Comparison of ENCODE assay signal across 8 mouse cellular contexts in genomic region chr14:20258185-20259113, GRCm38 (mm10). TPM values are rescaled to one million over a fixed set of nuclear protein-coding genes. Genes with fewer than 3 reads are reported as not detected.
DNase-seq lines count a peak whose midpoint lies in the region; ATAC-seq and TF ChIP-seq lines count a peak whose summit lies in the region.

No protein-coding gene starts in this region.

- 0 out of 4 replicates have a peak, but pooled peaks cover 0 to 3% of the 10 kb centered on the region in 2 experiments for H3K4me1 ChIP-seq in ES-E14 (ENCODE audit: control insufficient read depth in 2 of 2, insufficient read depth in 2 of 2, low read length in 2 of 2, poor library complexity in 1 of 2)
- H3K4me1 ChIP-seq in forebrain, embryonic 12.5 days = no peaks in the 10 kb centered on the region
- H3K4me1 ChIP-seq in hindbrain, embryonic 11.5 days (replicated peaks; ENCODE audit: control insufficient read depth, insufficient read depth, low read length) = no peaks in the 10 kb centered on the region

- ATAC-seq in forebrain, embryonic 12.5 days (ENCODE audit: low FRiP score) = peak; percentile 79
- peak; percentile 66; the same call in 1 of the 2 replicates for ATAC-seq in hindbrain, embryonic 11.5 days (ENCODE audit: low FRiP score)

- H3K9ac ChIP-seq in ES-E14 (ENCODE audit: insufficient read depth, low read depth, low read length, poor library complexity, severe bottlenecking) = no peak overlapping the region
- H3K9ac ChIP-seq in forebrain, embryonic 12.5 days = no peak overlapping the region
- no peak overlapping the region for H3K9ac ChIP-seq in hindbrain, embryonic 11.5 days (ENCODE audit: low read depth, low read length)

- H3K27ac ChIP-seq in ES-E14 (ENCODE audit: insufficient read depth, low read depth, low read length, poor library complexity, severe bottlenecking) = no peak overlapping the region
- no peak overlapping the region for H3K27ac ChIP-seq in forebrain, embryonic 12.5 days
- H3K27ac ChIP-seq in hindbrain, embryonic 11.5 days (ENCODE audit: low read depth, low read length) = no peak overlapping the region

- no peaks in the 10 kb centered on the region for H3K36me3 ChIP-seq in ES-E14 (ENCODE audit: control insufficient read depth, insufficient read depth, low read length, poor library complexity, severe bottlenecking)
- no peaks in the 10 kb centered on the region for H3K36me3 ChIP-seq in forebrain, embryonic 12.5 days (replicated peaks)
- no peaks in the 10 kb centered on the region for H3K36me3 ChIP-seq in hindbrain, embryonic 11.5 days (ENCODE audit: control insufficient read depth, insufficient read depth, low read length)

- H3K4me3 ChIP-seq in ES-E14 (ENCODE audit: insufficient read depth in 1 of 2, low read depth in 1 of 2, low read length in 2 of 2, poor library complexity in 1 of 2, severe bottlenecking in 1 of 2) = no peak overlapping the region
- H3K4me3 ChIP-seq in forebrain, embryonic 12.5 days (replicated peaks) = no peak overlapping the region
- H3K4me3 ChIP-seq in hindbrain, embryonic 11.5 days (ENCODE audit: low read depth, low read length) = no peak overlapping the region

- peaks cover 23% of the 10 kb centered on the region; the same call in 1 of the 2 replicates for H3K27me3 ChIP-seq in forebrain, embryonic 12.5 days
- H3K27me3 ChIP-seq in hindbrain, embryonic 11.5 days (ENCODE audit: control insufficient read depth, insufficient read depth, low read length) = no peaks in the 10 kb centered on the region

- WGBS in forebrain, embryonic 12.5 days = 56% methylated on average over 8 of the region's 8 CpGs
- 53% methylated on average over 8 of the region's 8 CpGs for WGBS in hindbrain, embryonic 11.5 days

- DNase-seq in ES-E14 (ENCODE audit: low read depth, low spot score) = peak; percentile 59
- DNase-seq in c-Kit-positive CD71-positive TER-119-negative erythroid progenitor cells, embryonic 14.5 days (ENCODE audit: low read depth) = peak; percentile 63
- DNase-seq in hindbrain, embryonic 11.5 days (ENCODE audit: low spot score) = peak; percentile 89
- DNase-seq in layer of hippocampus, adult 8-10 months (ENCODE audit: low spot score in 2 of 2) = peak; percentile 52 to 85
- DNase-seq in lung, postnatal 10 days = peak; percentile 86
- DNase-seq in retina, adult 2 months (ENCODE audit: low read depth, low spot score) = peak; percentile 11
- peak; percentile 80 for DNase-seq in thymus, postnatal 14 days

- in situ Hi-C loops in ES-E14 (cut with MboI; ENCODE audit: low sequenced_read_pairs in 2 of 2, unreplicated experiment in 2 of 2) = loop anchor here (25.0 kb wide), 3 partner anchors 346 to 571 kb away; no protein-coding TSS in a partner anchor

- H3K4me2 ChIP-seq in forebrain, embryonic 12.5 days = no peak overlapping the region
- H3K4me2 ChIP-seq in hindbrain, embryonic 11.5 days (replicated peaks; ENCODE audit: low read depth, low read length) = no peak overlapping the region

- H3K9me3 ChIP-seq in ES-E14 (ENCODE audit: control insufficient read depth, insufficient read depth, low read depth, low read length) = no peaks in the 10 kb centered on the region
- H3K9me3 ChIP-seq in forebrain, embryonic 12.5 days = no peaks in the 10 kb centered on the region
- no peaks in the 10 kb centered on the region for H3K9me3 ChIP-seq in hindbrain, embryonic 11.5 days (ENCODE audit: control insufficient read depth, low read length)

TF ChIP-seq in ES-E14, 5 proteins besides CTCF, POLR2A, EP300 and RAD21:
- TF ChIP-seq CHD2 (IDR thresholded peaks at IDR 0.05; ENCODE audit: low read depth, low read length) (no peak), ZNF384 (IDR thresholded peaks at IDR 0.05; ENCODE audit: low read depth, low read length) (0 out of 2 replicates have a peak, but pooled peaks have one; percentile 11), ZC3H11A (IDR thresholded peaks at IDR 0.05; ENCODE audit: borderline replicate concordance, low read depth, low read length) (peak; percentile 100), HCFC1 (IDR thresholded peaks at IDR 0.05; ENCODE audit: borderline replicate concordance, insufficient read depth, low read length) (no peak), MAFK (IDR thresholded peaks at IDR 0.05; ENCODE audit: insufficient read depth, low read depth, low read length) (peak; percentile 54; the same call in 1 of the 2 replicates)

RNA-seq across cellular contexts. Expression of gene Kcnk16, which starts 10.6 kb away (rescaled TPM):
- 0.26 TPM in 1 of 2 replicates, not detected in the other for total RNA-seq in ES-E14 (2012; rRNA removed)
- not detected in 2 replicates for polyA plus RNA-seq in forebrain, embryonic 12.5 days (2016; fragmentation: Nextera tagmentation; extraction: Ambion mirVana)
- polyA plus RNA-seq in hindbrain, embryonic 11.5 days (2014; fragmentation: Nextera tagmentation; extraction: Ambion mirVana) = 0.15 TPM in 1 of 2 replicates, not detected in the other
- total RNA-seq in layer of hippocampus, adult 8-10 months (2022) = not detected

RNA-seq across cellular contexts. Expression of gene Nudt13, which starts 36.0 kb away (rescaled TPM):
- total RNA-seq in ES-E14 (2012; rRNA removed) = 9.4 and 13.7 TPM in 2 replicates
- 13.2 and 16.0 TPM in 2 replicates for polyA plus RNA-seq in forebrain, embryonic 12.5 days (2016; fragmentation: Nextera tagmentation; extraction: Ambion mirVana)
- 9.3 and 12.4 TPM in 2 replicates for polyA plus RNA-seq in hindbrain, embryonic 11.5 days (2014; fragmentation: Nextera tagmentation; extraction: Ambion mirVana)
- 10 to 100 TPM; 22.9 to 32.4 (median 28.4) TPM for total RNA-seq in layer of hippocampus, adult 8-10 months (2022)

Comparison
In these comparisons a context has a peak if more than half of its experiments do, and no peak if none do; other contexts are left out.
1. DNase-seq: peak in every context shown above with its lines; median percentile 89 in hindbrain, embryonic 11.5 days; 86 in lung, postnatal 10 days; 80 in thymus, postnatal 14 days; 68 in layer of hippocampus, adult 8-10 months; 63 in c-Kit-positive CD71-positive TER-119-negative erythroid progenitor cells, embryonic 14.5 days; 59 in ES-E14; 11 in retina, adult 2 months.